Mouse (Mus musculus): ENCODE data around the gene Sema4f.

GRCm38 (mm10) chr6:82969249-82970084, 29.9 kb upstream of the Sema4f start:
- TF ChIP-seq POLR2A (IDR thresholded peaks at IDR 0.05; ENCODE audit: control insufficient read depth, low read depth, low read length) (no peak), CTCF (IDR thresholded peaks at IDR 0.05; ENCODE audit: control insufficient read depth, insufficient read depth, insufficient replicate concordance, low read depth, low read length) (no peak)
